Mouse (Mus musculus): ENCODE results near the gene C1qtnf12.

Gene C1qtnf12

GRCm38 (mm10) chr4:156004109-156004508 is 42.0 kb downstream of the C1qtnf12 start:
- no peak for DNase-seq

- DNase-seq: no peak
Measured at GRCm38 (mm10) chr4:156008369-156008768, 46.3 kb downstream of the C1qtnf12 start.

- no peak for DNase-seq
Measured at GRCm38 (mm10) chr4:156013637-156014036, 51.5 kb downstream of the C1qtnf12 start, which contains the start of gene Tnfrsf4. Tnfrsf4 (plus strand) TSS chr4:156013843.

GRCm38 (mm10) chr4:156014436-156014835 is 52.3 kb downstream of the C1qtnf12 start:
- DNase-seq: no peak
